Mouse (Mus musculus) granulocyte monocyte progenitor cell, adult 5-6 weeks (primary cell): ENCODE measurements around the gene Nkain1. TPM values are rescaled to one million over a fixed set of nuclear protein-coding genes. Genes with fewer than 3 reads are reported as not detected.

Source experiments
- total RNA-seq, 2 experiments: library from RNA; stranded (forward) in 1 of 2; stranded (reverse) in 1 of 2; fragments of 200-712, 200-1000 nt in 1 of 2; fragments of >200 nt in 1 of 2; fragmentation: Nextera tagmentation in 1 of 2; gene quantifications; 2 replicates each; pipeline ENCODE4 v1.2.3; 2014 to 2017

Gene Nkain1
- total RNA-seq, 2 experiments from 2014 or later = not detected

Other genes with a start within 250 kb of the Nkain1 start
- gene Zcchc17, start 214.2 kb downstream of the Nkain1 start, total RNA-seq (2014; fragmentation: Nextera tagmentation) = 32.0 and 45.7 TPM in 2 replicates
- gene Zcchc17, start 214.2 kb downstream of the Nkain1 start, total RNA-seq (2017) = 124 and 150 TPM in 2 replicates
- gene Snrnp40, start 214.0 kb downstream of the Nkain1 start, total RNA-seq (2014; fragmentation: Nextera tagmentation) = 73.7 and 97.1 TPM in 2 replicates
- gene Snrnp40, start 214.0 kb downstream of the Nkain1 start, total RNA-seq (2017) = 83.4 and 96.8 TPM in 2 replicates
- 46.9 and 56.5 TPM in 2 replicates for gene Pum1, start 89.1 kb upstream of the Nkain1 start, total RNA-seq (2014; fragmentation: Nextera tagmentation)
- gene Pum1, start 89.1 kb upstream of the Nkain1 start, total RNA-seq (2017) = 40.2 and 43.3 TPM in 2 replicates
- gene Sdc3, start 218.4 kb upstream of the Nkain1 start, total RNA-seq (2014; fragmentation: Nextera tagmentation) = 1.1 TPM in 1 of 2 replicates, not detected in the other
- gene Sdc3, start 218.4 kb upstream of the Nkain1 start, total RNA-seq (2017) = 0.17 and 4.4 TPM in 2 replicates